Mouse (Mus musculus): ENCODE results near the gene Fancc. TPM values are rescaled to one million over a fixed set of nuclear protein-coding genes. Genes with fewer than 3 reads are reported as not detected.
A peak's percentile ranks its signal among the peaks of the same experiment; 100 is the strongest.

Gene Fancc
- polyA plus RNA-seq, 1 experiment from 2014 or later: 18.1 TPM

DNA sequence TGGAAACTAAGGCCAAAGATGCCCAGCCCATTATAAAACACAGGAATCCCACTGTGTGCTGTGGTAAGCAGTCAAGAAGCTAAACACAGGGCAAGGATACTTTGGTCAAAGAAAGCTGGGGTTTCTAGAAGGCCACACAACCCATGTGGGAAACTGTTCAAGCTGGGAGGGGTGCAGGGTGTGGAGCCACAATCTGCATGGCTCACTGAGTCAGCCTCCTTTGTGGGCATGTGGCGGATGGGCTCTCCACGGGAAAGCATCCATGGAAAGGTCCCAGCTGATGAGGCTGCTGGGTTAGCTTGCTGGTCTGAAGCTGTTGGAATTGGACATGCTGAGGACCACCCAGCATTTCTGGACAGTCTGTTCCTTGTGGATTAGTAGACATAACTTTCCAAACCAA, 154.3 kb downstream of the Fancc start:
- H3K27ac ChIP-seq (replicated peaks; ENCODE audit: low read depth, low read length): no peak overlapping the region
- H3K27me3 ChIP-seq (ENCODE audit: control insufficient read depth, insufficient read depth, low read length): no peaks in the 10 kb centered on the region
- no peak overlapping the region for H3K4me2 ChIP-seq (ENCODE audit: low read length)
- no peaks in the 10 kb centered on the region for H3K4me1 ChIP-seq (ENCODE audit: control insufficient read depth, insufficient read depth, low read length)
- ATAC-seq (ENCODE audit: low FRiP score, low TSS enrichment) (no peak), DNase-seq (no peak)
- H3K36me3 ChIP-seq (ENCODE audit: control insufficient read depth, insufficient read depth, low read length): no peaks in the 10 kb centered on the region
- no peak overlapping the region for H3K9ac ChIP-seq (replicated peaks; ENCODE audit: low read length)
- 84% methylated on average over 2 of the region's 2 CpGs for WGBS
- no peaks in the 10 kb centered on the region for H3K9me3 ChIP-seq (ENCODE audit: control insufficient read depth, low read length)
- H3K4me3 ChIP-seq (replicated peaks; ENCODE audit: low read depth, low read length): no peak overlapping the region

DNA sequence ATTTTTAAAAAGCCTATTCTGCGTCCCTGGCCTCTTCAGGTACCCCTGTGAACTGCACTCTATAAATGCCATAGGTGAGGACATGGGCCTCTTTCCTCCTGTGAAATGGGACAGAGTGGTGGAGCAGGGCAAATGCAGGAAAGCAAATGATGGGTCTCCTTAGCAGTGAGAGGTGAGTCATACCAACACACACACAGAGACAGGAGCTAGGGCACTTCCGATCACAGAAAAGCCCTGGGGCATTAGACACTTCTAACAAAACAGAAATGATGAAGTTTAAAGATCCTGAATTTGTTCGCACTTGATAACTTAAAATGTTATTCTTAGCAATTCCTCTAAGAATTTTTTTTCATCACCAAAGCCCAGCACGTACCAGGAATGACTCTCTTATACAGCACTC, 157.1 kb downstream of the Fancc start:
- Histone ChIP-seq H3K4me1 (ENCODE audit: control insufficient read depth, insufficient read depth, low read length) (no peaks in the 10 kb centered on the region), H3K4me2 (ENCODE audit: low read length) (no peak overlapping the region), H3K9ac (replicated peaks; ENCODE audit: low read length) (no peak overlapping the region), H3K27me3 (ENCODE audit: control insufficient read depth, insufficient read depth, low read length) (no peaks in the 10 kb centered on the region), H3K36me3 (ENCODE audit: control insufficient read depth, insufficient read depth, low read length) (no peaks in the 10 kb centered on the region), H3K9me3 (ENCODE audit: control insufficient read depth, low read length) (no peaks in the 10 kb centered on the region), H3K4me3 (replicated peaks; ENCODE audit: low read depth, low read length) (no peak overlapping the region), H3K27ac (replicated peaks; ENCODE audit: low read depth, low read length) (no peak overlapping the region)
- ATAC-seq (ENCODE audit: low FRiP score, low TSS enrichment): no peak
- WGBS: 95% methylated on average over 4 of the region's 4 CpGs
- DNase-seq: no peak

DNA sequence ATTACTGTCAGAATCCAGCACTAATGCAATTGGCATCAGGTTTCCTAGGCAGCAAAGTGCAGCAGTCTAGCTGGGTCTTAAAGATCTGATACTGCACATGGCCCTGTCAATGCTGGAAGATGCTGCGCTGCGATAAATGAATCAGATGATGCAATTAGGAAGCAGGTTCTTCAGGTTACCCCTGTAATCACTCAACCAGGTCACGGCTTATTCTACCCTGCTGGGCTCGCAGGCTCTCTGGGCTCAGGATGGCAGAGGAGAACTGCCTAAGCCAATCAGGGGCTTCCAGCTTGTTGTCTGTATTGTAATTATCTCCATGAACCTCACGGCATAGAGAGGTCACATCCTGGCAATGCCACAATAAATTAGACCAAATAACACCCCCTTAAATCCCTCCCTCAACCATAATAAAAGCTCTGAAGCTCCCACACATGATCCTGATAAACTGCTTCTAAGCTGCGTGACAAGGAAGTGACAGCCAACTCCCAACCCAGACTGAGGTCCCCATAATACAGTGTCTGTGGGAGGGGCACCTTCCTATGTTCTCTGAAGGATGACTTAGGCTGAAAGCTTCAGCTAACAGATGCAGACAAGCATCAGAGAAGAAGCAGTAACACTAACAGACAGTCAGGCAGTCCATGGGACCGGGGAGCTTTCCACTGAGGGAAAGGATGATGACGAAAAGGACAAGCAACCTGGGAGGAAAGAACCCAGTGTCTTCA, 159.7 kb downstream of the Fancc start:
- 48% methylated on average over 8 of the region's 8 CpGs for WGBS
- peak; percentile 27 for DNase-seq
- Histone ChIP-seq H3K4me2 (ENCODE audit: low read length) (no peak overlapping the region), H3K36me3 (ENCODE audit: control insufficient read depth, insufficient read depth, low read length) (no peaks in the 10 kb centered on the region), H3K9me3 (ENCODE audit: control insufficient read depth, low read length) (no peaks in the 10 kb centered on the region), H3K27ac (replicated peaks; ENCODE audit: low read depth, low read length) (no peak overlapping the region), H3K9ac (replicated peaks; ENCODE audit: low read length) (no peak overlapping the region), H3K4me3 (replicated peaks; ENCODE audit: low read depth, low read length) (no peak overlapping the region), H3K4me1 (ENCODE audit: control insufficient read depth, insufficient read depth, low read length) (no peaks in the 10 kb centered on the region), H3K27me3 (ENCODE audit: control insufficient read depth, insufficient read depth, low read length) (no peaks in the 10 kb centered on the region)
- ATAC-seq (ENCODE audit: low FRiP score, low TSS enrichment): no peak

DNA sequence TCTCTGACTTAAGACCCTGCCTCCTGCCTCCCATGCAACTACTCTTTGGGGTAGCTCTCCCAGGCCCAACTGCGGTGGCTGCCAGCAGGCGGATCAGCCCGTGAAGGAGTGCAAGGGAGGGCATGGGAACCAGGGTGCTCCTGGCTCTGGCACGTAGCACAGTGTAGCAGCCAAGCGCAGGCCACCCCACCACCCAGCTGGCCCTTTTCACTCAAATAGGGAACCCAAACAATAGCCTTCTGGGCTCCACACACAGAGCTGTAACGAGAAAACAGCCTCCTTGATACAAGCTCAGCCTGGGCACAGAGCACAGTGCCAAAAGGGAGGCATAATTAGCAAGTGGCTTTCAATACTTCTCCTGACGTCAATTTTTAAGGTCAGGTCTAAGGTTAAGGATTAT, 160.7 kb downstream of the Fancc start:
- Histone ChIP-seq H3K4me3 (replicated peaks; ENCODE audit: low read depth, low read length) (no peak overlapping the region), H3K4me2 (ENCODE audit: low read length) (no peak overlapping the region), H3K36me3 (ENCODE audit: control insufficient read depth, insufficient read depth, low read length) (no peaks in the 10 kb centered on the region), H3K9ac (replicated peaks; ENCODE audit: low read length) (no peak overlapping the region), H3K9me3 (ENCODE audit: control insufficient read depth, low read length) (no peaks in the 10 kb centered on the region), H3K27me3 (ENCODE audit: control insufficient read depth, insufficient read depth, low read length) (no peaks in the 10 kb centered on the region), H3K4me1 (ENCODE audit: control insufficient read depth, insufficient read depth, low read length) (no peaks in the 10 kb centered on the region), H3K27ac (replicated peaks; ENCODE audit: low read depth, low read length) (peak overlapping the region; percentile 41; the same call in 1 of the 2 replicates)
- WGBS: 24% methylated on average over 7 of the region's 7 CpGs
- ATAC-seq (ENCODE audit: low FRiP score, low TSS enrichment) (peak; percentile 74), DNase-seq (peak; percentile 63)

DNA sequence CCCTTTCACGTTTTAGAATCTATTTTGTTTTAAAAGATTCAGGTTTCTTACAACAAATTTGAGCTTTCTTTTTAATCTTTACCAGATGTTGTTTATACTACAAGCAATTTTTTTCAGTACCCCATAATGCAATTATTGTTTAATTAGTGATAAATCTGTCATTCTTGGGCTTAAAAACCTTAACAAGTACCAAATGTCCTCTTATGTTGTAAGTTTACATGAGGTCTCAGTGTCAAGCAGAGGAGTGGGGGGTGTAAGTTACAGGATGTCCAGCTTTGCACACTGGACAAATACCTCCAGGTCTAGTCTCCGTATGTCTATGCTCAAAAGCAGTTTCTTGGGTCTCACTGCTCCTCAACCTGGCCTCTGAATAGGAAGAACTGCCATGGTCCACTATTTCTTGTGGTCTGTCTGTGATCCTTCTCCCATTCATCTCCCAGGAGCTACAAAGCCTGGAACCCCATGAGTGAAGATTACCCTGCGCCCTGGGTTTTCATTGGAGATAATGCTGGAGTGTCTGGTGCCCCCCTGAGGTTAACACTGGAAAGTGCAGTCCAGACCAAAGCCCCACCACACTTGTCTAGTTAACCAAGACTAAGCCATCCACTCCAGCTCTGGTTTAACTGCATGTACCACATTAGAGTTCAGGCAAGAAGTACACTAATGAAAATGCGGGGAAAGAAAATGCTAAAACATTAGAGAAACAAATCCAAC, 161.5 kb downstream of the Fancc start:
- no peak overlapping the region for H3K9ac ChIP-seq (replicated peaks; ENCODE audit: low read length)
- peak; percentile 53 for DNase-seq
- H3K9me3 ChIP-seq (ENCODE audit: control insufficient read depth, low read length): no peaks in the 10 kb centered on the region
- no peaks in the 10 kb centered on the region for H3K4me1 ChIP-seq (ENCODE audit: control insufficient read depth, insufficient read depth, low read length)
- H3K27me3 ChIP-seq (ENCODE audit: control insufficient read depth, insufficient read depth, low read length): no peaks in the 10 kb centered on the region
- no peak overlapping the region for H3K4me2 ChIP-seq (ENCODE audit: low read length)
- 0 out of 2 replicates have a peak overlapping the region, but pooled peaks have one; percentile 41 for H3K27ac ChIP-seq (replicated peaks; ENCODE audit: low read depth, low read length)
- 70% methylated on average over 4 of the region's 4 CpGs for WGBS
- ATAC-seq (ENCODE audit: low FRiP score, low TSS enrichment): no peak
- H3K4me3 ChIP-seq (replicated peaks; ENCODE audit: low read depth, low read length): no peak overlapping the region
- H3K36me3 ChIP-seq (ENCODE audit: control insufficient read depth, insufficient read depth, low read length): no peaks in the 10 kb centered on the region

DNA sequence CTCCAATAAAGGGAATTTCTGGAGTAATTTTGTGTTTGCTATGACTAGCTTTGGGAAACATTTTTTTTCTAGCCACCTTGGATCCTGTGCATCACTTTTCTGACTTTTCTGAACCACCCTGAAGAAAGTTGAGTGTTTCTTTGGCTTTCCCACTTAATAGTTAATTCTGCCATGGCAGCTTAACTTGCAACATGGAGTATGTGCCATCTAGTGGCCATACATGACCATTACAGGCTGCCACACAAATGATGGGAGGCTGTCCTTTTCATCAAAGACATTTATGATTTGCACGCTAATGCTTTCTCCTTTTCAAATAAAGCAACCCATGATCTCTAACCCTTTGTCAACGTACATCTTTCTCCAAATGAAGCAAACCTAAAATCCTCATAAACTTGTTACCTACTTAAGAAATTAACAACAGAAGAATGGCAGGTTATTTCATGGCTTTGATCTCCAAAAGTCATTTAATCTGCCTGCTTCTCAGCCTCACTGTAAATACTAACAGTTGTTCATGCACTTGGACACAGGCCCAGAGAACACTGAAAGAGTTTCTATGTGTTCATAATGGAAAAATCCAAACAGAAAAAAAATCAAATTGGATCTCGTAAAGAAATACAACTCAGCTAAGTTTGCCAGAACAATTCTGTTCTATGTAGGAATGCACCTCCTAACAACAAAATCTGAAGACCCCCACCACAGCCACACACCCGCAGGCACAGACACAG, 164.3 kb downstream of the Fancc start:
- H3K36me3 ChIP-seq (ENCODE audit: control insufficient read depth, insufficient read depth, low read length): no peaks in the 10 kb centered on the region
- 50% methylated on average over 4 of the region's 4 CpGs for WGBS
- no peak overlapping the region for H3K9ac ChIP-seq (replicated peaks; ENCODE audit: low read length)
- no peak overlapping the region for H3K27ac ChIP-seq (replicated peaks; ENCODE audit: low read depth, low read length)
- no peaks in the 10 kb centered on the region for H3K27me3 ChIP-seq (ENCODE audit: control insufficient read depth, insufficient read depth, low read length)
- H3K9me3 ChIP-seq (ENCODE audit: control insufficient read depth, low read length): no peaks in the 10 kb centered on the region
- DNase-seq: peak; percentile 89
- ATAC-seq (ENCODE audit: low FRiP score, low TSS enrichment): no peak
- no peak overlapping the region for H3K4me3 ChIP-seq (replicated peaks; ENCODE audit: low read depth, low read length)
- H3K4me1 ChIP-seq (ENCODE audit: control insufficient read depth, insufficient read depth, low read length): no peaks in the 10 kb centered on the region
- H3K4me2 ChIP-seq (ENCODE audit: low read length): no peak overlapping the region

DNA sequence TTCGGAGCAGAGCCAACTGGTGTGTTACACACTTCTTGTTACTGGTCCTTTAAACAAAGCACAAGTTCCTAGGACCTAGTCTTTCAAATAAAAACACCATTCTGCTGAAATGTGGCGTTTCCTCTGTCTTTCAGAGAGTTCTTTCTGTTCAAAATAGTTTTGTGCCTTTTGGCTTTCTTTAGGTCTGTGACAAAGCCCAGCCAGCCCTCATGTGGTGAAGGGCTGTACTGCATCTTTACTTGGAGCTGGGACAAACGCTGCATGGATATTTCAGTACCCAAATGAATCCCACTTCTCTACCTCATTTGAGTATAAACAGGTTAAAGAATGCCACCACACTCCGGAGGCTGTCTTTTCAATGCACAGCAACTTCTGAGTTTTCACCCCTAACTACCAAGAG, 165.7 kb downstream of the Fancc start:
- Histone ChIP-seq H3K27me3 (ENCODE audit: control insufficient read depth, insufficient read depth, low read length) (no peaks in the 10 kb centered on the region), H3K4me1 (ENCODE audit: control insufficient read depth, insufficient read depth, low read length) (no peaks in the 10 kb centered on the region), H3K36me3 (ENCODE audit: control insufficient read depth, insufficient read depth, low read length) (no peaks in the 10 kb centered on the region), H3K9ac (replicated peaks; ENCODE audit: low read length) (no peak overlapping the region), H3K27ac (replicated peaks; ENCODE audit: low read depth, low read length) (no peak overlapping the region), H3K9me3 (ENCODE audit: control insufficient read depth, low read length) (no peaks in the 10 kb centered on the region), H3K4me3 (replicated peaks; ENCODE audit: low read depth, low read length) (no peak overlapping the region), H3K4me2 (ENCODE audit: low read length) (no peak overlapping the region)
- DNase-seq (peak; percentile 82), ATAC-seq (ENCODE audit: low FRiP score, low TSS enrichment) (no peak)
- WGBS: 43% methylated on average over 4 of the region's 4 CpGs

DNA sequence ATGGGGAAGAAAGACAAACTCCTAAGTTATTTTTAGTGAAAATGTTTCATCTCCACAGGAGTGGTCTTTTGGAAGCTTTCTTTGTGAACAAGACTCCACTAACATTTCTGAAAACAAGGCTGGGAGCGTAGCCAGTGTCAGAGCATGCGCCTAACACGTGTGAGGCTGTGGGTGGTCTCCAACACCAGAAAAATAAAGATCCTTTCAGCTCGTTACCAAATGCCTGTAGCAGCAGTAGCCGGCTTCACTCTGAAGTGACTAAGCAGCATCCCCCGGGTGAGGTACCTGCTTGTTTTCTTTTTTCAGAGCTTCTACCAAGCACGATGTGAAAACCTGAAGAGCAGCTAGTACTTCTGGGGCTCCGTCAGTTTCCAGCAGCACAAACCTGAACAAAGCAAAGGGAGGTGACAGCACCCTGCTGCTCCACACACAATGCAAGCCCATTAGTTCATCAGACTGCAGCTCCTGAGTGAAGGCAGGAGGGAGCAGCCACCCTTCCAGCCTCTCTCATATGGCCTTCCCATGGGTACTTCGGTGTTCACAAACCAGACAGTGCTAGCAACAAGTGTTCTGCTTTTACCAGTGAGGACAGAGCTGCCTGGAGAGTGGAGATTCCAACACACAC, 166.7 kb downstream of the Fancc start:
- Histone ChIP-seq H3K4me2 (ENCODE audit: low read length) (no peak overlapping the region), H3K27ac (replicated peaks; ENCODE audit: low read depth, low read length) (no peak overlapping the region), H3K4me3 (replicated peaks; ENCODE audit: low read depth, low read length) (no peak overlapping the region), H3K27me3 (ENCODE audit: control insufficient read depth, insufficient read depth, low read length) (no peaks in the 10 kb centered on the region), H3K9ac (replicated peaks; ENCODE audit: low read length) (no peak overlapping the region), H3K9me3 (ENCODE audit: control insufficient read depth, low read length) (no peaks in the 10 kb centered on the region), H3K4me1 (ENCODE audit: control insufficient read depth, insufficient read depth, low read length) (no peaks in the 10 kb centered on the region), H3K36me3 (ENCODE audit: control insufficient read depth, insufficient read depth, low read length) (no peaks in the 10 kb centered on the region)
- ATAC-seq (ENCODE audit: low FRiP score, low TSS enrichment) (no peak), DNase-seq (peak; percentile 35)
- 16% methylated on average over 9 of the region's 9 CpGs for WGBS
